Mouse (Mus musculus) lung, adult 2 months (tissue): ENCODE measurements at regions not wholly inside any gene's neighbourhood (a gene's known extent, or its start where the extent isn't known, plus 50 kb on each side); places are given as distances from the start of the nearest gene placed in this dataset.

Source experiments
- CTCF ChIP-seq: fragments of 200-500 bp; IDR thresholded peaks from 2 replicates; pipeline ENCODE4 v1.5.1; 2011; ENCODE audit warnings: mild to moderate bottlenecking, low read length, control low read depth; ENCODE audit not compliant: insufficient read depth
- POLR2A ChIP-seq: fragments of 200-500 bp; IDR thresholded peaks from 2 replicates; pipeline ENCODE4 v1.6.1; 2011; ENCODE audit warnings: low read depth, mild to moderate bottlenecking, control low read depth, low read length, borderline replicate concordance; ENCODE audit errors: extremely low read depth

- TF ChIP-seq CTCF = no peak
- no peak for TF ChIP-seq POLR2A
These were observed 122.6 kb upstream of the Lhx8 start for GRCm38 (mm10) chr3:154453025-154453424.
